Mouse (Mus musculus): ENCODE data around the gene Mrap2.

- TF ChIP-seq CTCF (IDR thresholded peaks at IDR 0.05 in 2 of 3, conservative IDR thresholded peaks at IDR 0.05 in 1 of 3; ENCODE audit: control insufficient read depth in 1 of 3, insufficient read depth in 1 of 3, low read depth in 2 of 3, low read length in 3 of 3, poor library complexity in 1 of 3, severe bottlenecking in 1 of 3) (no peak), GATA1 (IDR thresholded peaks at IDR 0.05; ENCODE audit: low read depth, low read length) (no peak), RCOR1 (IDR thresholded peaks at IDR 0.05; ENCODE audit: low read depth, low read length) (no peak)
Observed at GRCm38 (mm10) chr9:87193721-87194120, 49.6 kb downstream of the Mrap2 start.
